Mouse (Mus musculus) forebrain, embryonic 12.5 days (tissue): ENCODE results near the gene Bag3. TPM values are rescaled to one million over a fixed set of nuclear protein-coding genes. Genes with fewer than 3 reads are reported as not detected.

ENCODE experiments used
- ATAC-seq: fragments of 200-750 bp; cut with Nextera tagmentation; 2 replicates; pipeline ENCODE4 v1.8.0; 2017; ENCODE audit warnings: moderate TSS enrichment; ENCODE audit not compliant: low FRiP score
- H3K27ac ChIP-seq: fragments of 300-500 bp; sonication (generic); 2 replicates; pipeline ENCODE4 v1.5.1; 2016; ENCODE audit warnings: mild to moderate bottlenecking
- H3K27me3 ChIP-seq: fragments of 300-500 bp; sonication (generic); 2 replicates; pipeline ENCODE4 v1.6.1; 2016; ENCODE audit warnings: mild to moderate bottlenecking
- H3K36me3 ChIP-seq: fragments of 300-500 bp; sonication (generic); replicated peaks from 2 replicates; pipeline ENCODE4 v1.6.1; 2016; ENCODE audit warnings: mild to moderate bottlenecking
- H3K4me1 ChIP-seq: fragments of 300-500 bp; sonication (generic); 2 replicates; pipeline ENCODE4 v1.6.1; 2016
- H3K4me2 ChIP-seq: fragments of 300-500 bp; sonication (generic); 2 replicates; pipeline ENCODE4 v1.6.1; 2016; ENCODE audit warnings: mild to moderate bottlenecking, moderate library complexity
- H3K4me3 ChIP-seq: fragments of 300-500 bp; sonication (generic); replicated peaks from 2 replicates; pipeline ENCODE4 v1.5.1; 2016; ENCODE audit warnings: mild to moderate bottlenecking
- H3K9ac ChIP-seq: fragments of 300-500 bp; sonication (generic); 2 replicates; pipeline ENCODE4 v1.6.1; 2016; ENCODE audit warnings: mild to moderate bottlenecking
- H3K9me3 ChIP-seq: fragments of 300-500 bp; sonication (generic); 2 replicates; pipeline ENCODE4 v1.6.1; 2016
- WGBS: fragments of 180-500 bp; shearing (Covaris S2); methylation state at CpG from one replicate; pipeline ENCODE4 v1.1.7; 2016; 5-methylcytosine and 5-hydroxymethylcytosine counted together
- polyA plus RNA-seq: library from polyadenylated mRNA; unstranded; fragments of >200 nt; fragmentation: Nextera tagmentation; extraction: Ambion mirVana; gene quantifications from 2 replicates; pipeline ENCODE4 v1.2.1, GENCODE M21; 2016

Bag3 gene
- polyA plus RNA-seq, 1 experiment from 2014 or later = 3.6 TPM

- no peak overlapping the region for H3K9ac ChIP-seq
- peaks cover 24% of the 10 kb centered on the region for H3K4me1 ChIP-seq
- H3K4me3 ChIP-seq = no peak overlapping the region; the same call in 1 of the 2 replicates
- H3K36me3 ChIP-seq = no peaks in the 10 kb centered on the region
- WGBS = 82% methylated on average over 3 of the region's 3 CpGs
- no peak for ATAC-seq
- H3K9me3 ChIP-seq = no peaks in the 10 kb centered on the region
- peak overlapping the region; percentile 83 for H3K4me2 ChIP-seq
- peaks cover 35% of the 10 kb centered on the region for H3K27me3 ChIP-seq
- H3K27ac ChIP-seq = no peak overlapping the region
These were observed 1.2 kb downstream of the Bag3 start for GRCm38 (mm10) chr7:128524641-128525040.

DNA sequence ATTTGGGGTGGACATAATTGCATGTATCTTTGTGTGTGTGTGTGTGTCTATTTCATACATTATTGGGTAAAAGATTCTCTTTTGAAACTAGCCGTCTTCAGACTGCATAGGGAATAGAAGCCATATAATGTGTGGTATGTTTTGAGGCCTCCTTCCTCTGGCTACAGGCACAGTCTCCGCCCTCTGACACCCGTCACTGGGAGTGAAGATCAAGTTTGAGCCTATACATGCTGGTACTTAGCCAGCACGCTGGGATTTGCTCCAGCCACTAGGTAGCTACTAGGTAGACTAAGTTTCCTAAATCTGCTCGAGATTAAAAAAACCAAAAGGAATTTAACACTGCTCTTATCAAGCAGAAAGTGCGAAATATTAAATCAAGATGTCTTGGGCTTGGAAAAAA, 3.2 kb downstream of the Bag3 start:
- H3K36me3 ChIP-seq = no peaks in the 10 kb centered on the region
- H3K9ac ChIP-seq = no peak overlapping the region
- no peak for ATAC-seq
- no peaks in the 10 kb centered on the region for H3K9me3 ChIP-seq
- H3K27ac ChIP-seq = no peak overlapping the region
- peaks cover 32% of the 10 kb centered on the region for H3K27me3 ChIP-seq
- WGBS = 77% methylated on average over 6 of the region's 6 CpGs
- H3K4me1 ChIP-seq = peaks cover 43% of the 10 kb centered on the region
- no peak overlapping the region for H3K4me2 ChIP-seq
- H3K4me3 ChIP-seq = no peak overlapping the region

DNA sequence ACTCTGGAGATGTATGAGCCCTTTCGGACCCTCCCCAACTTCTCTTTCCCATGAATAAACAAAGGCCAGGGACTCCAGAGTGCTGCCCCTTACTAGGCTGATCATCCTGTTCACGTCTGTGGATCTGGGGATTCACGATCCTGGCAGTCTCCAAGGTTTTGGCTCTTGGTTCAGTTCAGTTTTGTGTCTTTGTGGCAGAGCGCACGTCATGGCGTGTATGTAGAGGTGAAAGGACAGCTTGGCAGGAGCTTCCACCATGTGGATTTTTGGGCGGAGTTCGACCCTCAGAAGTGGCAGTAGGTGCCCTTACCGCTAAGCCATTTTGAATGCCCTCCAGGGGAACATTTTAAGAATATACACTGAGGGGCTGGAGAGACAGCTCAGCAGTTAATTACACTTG, 5.2 kb downstream of the Bag3 start:
- Histone ChIP-seq H3K4me2 (no peak overlapping the region), H3K27ac (0 out of 2 replicates have a peak overlapping the region, but pooled peaks have one; percentile 8), H3K27me3 (peaks cover 21% of the 10 kb centered on the region), H3K36me3 (no peaks in the 10 kb centered on the region), H3K9ac (no peak overlapping the region), H3K4me1 (peaks cover 56% of the 10 kb centered on the region), H3K4me3 (no peak overlapping the region), H3K9me3 (no peaks in the 10 kb centered on the region)
- WGBS = 82% methylated on average over 9 of the region's 9 CpGs
- ATAC-seq = no peak

- Histone ChIP-seq H3K27ac (peak overlapping the region; percentile 69; the same call in 1 of the 2 replicates), H3K4me2 (no peak overlapping the region), H3K36me3 (no peaks in the 10 kb centered on the region), H3K27me3 (peaks cover 16% of the 10 kb centered on the region; the same call in 1 of the 2 replicates), H3K4me1 (peaks cover 51% of the 10 kb centered on the region), H3K9ac (no peak overlapping the region), H3K4me3 (no peak overlapping the region), H3K9me3 (no peaks in the 10 kb centered on the region)
- 52% methylated on average over 6 of the region's 6 CpGs for WGBS
- ATAC-seq = no peak
These were observed 5.7 kb downstream of the Bag3 start for GRCm38 (mm10) chr7:128529126-128529525.

DNA sequence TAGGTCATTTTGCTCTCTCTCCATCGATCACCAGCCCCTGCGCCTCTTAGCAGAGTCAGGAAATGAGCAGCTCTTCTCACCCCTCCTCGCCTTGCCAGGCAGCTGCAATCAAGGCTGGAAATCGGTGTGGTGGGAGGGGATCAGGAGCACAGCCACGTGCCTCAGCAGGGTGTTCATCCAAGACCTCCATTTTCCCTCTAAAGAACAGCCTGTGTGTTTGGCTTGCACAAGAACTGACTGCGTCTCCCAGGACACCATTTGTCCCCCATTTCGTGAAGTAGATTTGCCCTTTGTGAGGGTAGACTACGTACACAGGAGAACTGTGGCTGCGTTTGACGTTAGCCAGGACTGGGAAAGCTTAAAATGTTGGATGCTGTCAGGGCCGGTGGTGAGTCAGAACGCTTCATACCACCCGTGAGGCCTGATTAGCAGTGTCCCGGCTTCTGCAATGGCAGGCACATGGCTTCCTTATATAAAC, 6.2 kb downstream of the Bag3 start:
- Histone ChIP-seq H3K36me3 (no peaks in the 10 kb centered on the region), H3K4me3 (no peak overlapping the region), H3K4me2 (no peak overlapping the region), H3K27me3 (peaks cover 14% of the 10 kb centered on the region; the same call in 1 of the 2 replicates), H3K4me1 (peaks cover 52% of the 10 kb centered on the region), H3K9ac (no peak overlapping the region), H3K9me3 (no peaks in the 10 kb centered on the region), H3K27ac (peak overlapping the region; percentile 69)
- WGBS = 37% methylated on average over 14 of the region's 14 CpGs
- ATAC-seq = peak; percentile 61; the same call in 1 of the 2 replicates

DNA sequence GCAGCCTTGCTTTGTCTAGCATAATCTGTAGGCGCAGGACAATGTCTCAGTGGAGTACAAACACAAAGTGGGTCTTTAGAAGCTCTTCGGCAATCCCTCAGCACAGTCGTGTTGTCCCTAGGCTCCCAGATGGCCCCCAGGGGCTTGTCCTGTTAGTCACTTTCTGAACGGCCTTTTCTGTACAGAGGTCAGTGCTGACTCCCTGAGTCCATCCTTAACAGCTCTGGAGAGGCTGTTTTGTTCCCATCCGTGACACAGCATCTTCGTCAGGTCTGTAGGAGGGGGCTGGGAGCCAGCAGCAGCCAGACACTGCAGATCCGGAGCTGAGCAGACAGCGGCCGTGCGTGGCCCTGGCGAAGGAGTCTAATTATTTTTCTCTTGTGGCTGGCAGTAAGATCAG, 7.6 kb downstream of the Bag3 start:
- no peak overlapping the region for H3K4me3 ChIP-seq
- peak; percentile 54; the same call in 1 of the 2 replicates for ATAC-seq
- peaks cover 66% of the 10 kb centered on the region for H3K4me1 ChIP-seq
- 13% methylated on average over 11 of the region's 11 CpGs for WGBS
- H3K36me3 ChIP-seq = no peaks in the 10 kb centered on the region
- H3K9me3 ChIP-seq = no peaks in the 10 kb centered on the region
- H3K27ac ChIP-seq = peak overlapping the region; percentile 69; the same call in 1 of the 2 replicates
- peak overlapping the region; percentile 40; the same call in 1 of the 2 replicates for H3K9ac ChIP-seq
- H3K4me2 ChIP-seq = peak overlapping the region; percentile 36
- peaks cover 14% of the 10 kb centered on the region; the same call in 1 of the 2 replicates for H3K27me3 ChIP-seq

DNA sequence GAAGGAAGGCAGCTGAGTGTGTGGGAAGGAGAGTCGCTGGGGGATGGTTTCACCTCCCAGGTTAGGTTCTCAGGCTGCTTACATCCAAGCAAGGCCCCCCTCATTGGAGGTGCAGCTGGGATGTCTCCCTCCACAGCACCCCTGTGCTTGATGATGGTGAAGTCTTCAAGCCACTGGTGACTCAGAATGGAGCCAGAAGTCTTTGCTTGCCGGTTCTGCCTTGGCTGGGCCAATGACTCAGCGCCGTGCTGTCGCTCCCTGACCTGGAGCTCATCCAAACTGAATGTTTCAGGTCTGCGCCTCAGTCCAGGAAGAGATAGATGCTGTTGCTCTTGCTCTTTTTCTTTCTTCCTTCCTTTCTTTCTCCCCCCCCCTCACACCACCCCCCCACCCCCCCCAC, 8.5 kb downstream of the Bag3 start:
- H3K9me3 ChIP-seq = no peaks in the 10 kb centered on the region
- no peak overlapping the region for H3K27ac ChIP-seq
- H3K27me3 ChIP-seq = peaks cover 14% of the 10 kb centered on the region; the same call in 1 of the 2 replicates
- H3K36me3 ChIP-seq = no peaks in the 10 kb centered on the region
- H3K4me2 ChIP-seq = no peak overlapping the region
- 87% methylated on average over 6 of the region's 6 CpGs for WGBS
- no peak overlapping the region for H3K4me3 ChIP-seq
- peaks cover 74% of the 10 kb centered on the region for H3K4me1 ChIP-seq
- H3K9ac ChIP-seq = no peak overlapping the region
- no peak for ATAC-seq

DNA sequence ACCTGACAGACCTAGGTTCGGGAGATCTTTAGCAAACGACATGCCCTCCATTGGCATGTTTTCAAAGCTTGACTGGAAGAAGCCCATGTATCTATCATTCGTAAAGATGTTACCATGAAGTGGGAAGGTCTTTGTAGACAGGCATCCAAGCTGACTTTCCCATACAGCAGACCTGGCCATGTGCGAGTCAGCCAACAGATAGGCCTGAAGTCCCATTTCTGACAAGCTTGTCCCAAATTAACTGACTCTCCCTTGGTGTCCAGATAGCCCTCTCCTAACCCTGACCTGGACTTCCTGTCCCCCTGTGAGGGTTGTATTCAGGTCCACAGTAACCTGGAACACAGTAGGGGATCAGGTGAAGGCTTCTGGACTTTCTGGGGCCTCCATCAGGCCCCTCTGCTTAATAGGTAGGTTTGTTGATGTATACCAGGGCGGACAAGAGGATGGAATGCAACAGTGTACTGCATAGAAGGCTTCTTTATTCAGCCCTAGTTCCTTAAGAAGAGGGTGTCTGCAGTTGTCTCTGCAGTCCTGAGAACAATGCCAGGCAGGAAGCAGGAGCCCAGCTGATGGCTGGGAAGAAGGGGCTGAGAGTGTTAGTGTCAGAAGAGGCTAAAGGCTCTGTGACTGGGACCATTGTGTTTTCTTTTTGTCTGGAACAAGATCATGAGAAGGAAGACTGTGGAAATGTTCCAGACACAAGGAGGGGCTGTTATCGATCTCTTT, 9.2 kb downstream of the Bag3 start:
- Histone ChIP-seq H3K36me3 (no peaks in the 10 kb centered on the region), H3K4me3 (no peak overlapping the region), H3K9ac (no peak overlapping the region), H3K27ac (no peak overlapping the region), H3K4me1 (peaks cover 74% of the 10 kb centered on the region), H3K4me2 (no peak overlapping the region), H3K9me3 (no peaks in the 10 kb centered on the region), H3K27me3 (peaks cover 14% of the 10 kb centered on the region; the same call in 1 of the 2 replicates)
- 79% methylated on average over 6 of the region's 6 CpGs for WGBS
- no peak for ATAC-seq

DNA sequence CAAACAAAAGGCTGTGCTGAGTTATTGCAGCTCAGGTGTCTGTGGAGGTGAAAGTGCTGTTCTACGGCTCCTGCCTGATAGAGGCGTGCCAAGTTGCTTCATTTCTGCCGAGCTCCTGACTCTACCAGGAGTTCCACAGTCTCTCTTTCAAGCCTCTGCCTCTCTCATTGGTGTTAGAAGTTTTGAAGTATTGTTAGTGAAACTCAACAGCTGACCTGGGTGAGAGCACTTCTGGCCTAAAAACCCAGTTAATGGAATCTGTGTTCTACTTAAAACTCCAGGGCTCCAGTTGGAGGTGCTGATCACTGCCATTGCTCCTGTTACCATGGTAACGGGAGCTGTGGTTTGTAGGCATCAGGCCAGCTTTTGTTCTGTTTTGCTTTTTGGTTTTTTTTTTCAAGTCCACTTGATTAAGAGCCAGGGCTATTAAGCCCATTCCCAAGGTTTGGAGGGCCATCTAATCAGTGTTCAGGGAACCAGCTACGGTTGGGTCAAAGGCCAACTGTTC, 11.6 kb downstream of the Bag3 start:
- 21% methylated on average over 5 of the region's 5 CpGs for WGBS
- Histone ChIP-seq H3K4me2 (no peak overlapping the region), H3K4me1 (peaks cover 64% of the 10 kb centered on the region), H3K36me3 (no peaks in the 10 kb centered on the region), H3K4me3 (no peak overlapping the region), H3K9me3 (no peaks in the 10 kb centered on the region), H3K9ac (no peak overlapping the region), H3K27ac (peak overlapping the region; percentile 47; the same call in 1 of the 2 replicates), H3K27me3 (peaks cover 7% of the 10 kb centered on the region; the same call in 1 of the 2 replicates)
- ATAC-seq = no peak

DNA sequence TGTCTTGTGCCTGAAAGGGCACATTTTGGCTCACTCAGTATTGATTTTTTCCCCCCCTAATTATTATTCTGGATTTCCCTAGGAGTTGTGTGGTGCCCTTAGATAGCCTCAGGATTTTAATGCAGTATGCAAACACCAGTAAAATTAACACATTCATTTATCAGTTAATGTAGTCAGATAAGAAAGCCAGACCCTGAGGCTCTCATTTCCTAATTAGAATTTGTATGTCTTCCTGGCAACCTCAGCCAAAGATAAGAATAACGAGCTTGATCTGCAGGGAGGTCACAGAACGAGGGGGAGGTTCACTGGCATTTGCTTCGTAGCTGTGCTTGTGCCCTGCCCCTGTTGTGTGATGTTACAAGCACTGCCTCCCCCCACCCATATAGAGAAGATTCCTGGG, 12.7 kb downstream of the Bag3 start:
- ATAC-seq = no peak
- H3K9me3 ChIP-seq = no peaks in the 10 kb centered on the region
- no peak overlapping the region for H3K27ac ChIP-seq
- WGBS = 18% methylated on average over 3 of the region's 3 CpGs
- H3K4me1 ChIP-seq = peaks cover 53% of the 10 kb centered on the region
- H3K4me2 ChIP-seq = no peak overlapping the region
- no peak overlapping the region for H3K4me3 ChIP-seq
- H3K36me3 ChIP-seq = no peaks in the 10 kb centered on the region
- H3K9ac ChIP-seq = no peak overlapping the region
- peaks cover 7% of the 10 kb centered on the region; the same call in 1 of the 2 replicates for H3K27me3 ChIP-seq

- ATAC-seq = no peak
- Histone ChIP-seq H3K9ac (no peak overlapping the region), H3K36me3 (no peaks in the 10 kb centered on the region; the same call in 1 of the 2 replicates), H3K4me1 (peaks cover 40% of the 10 kb centered on the region), H3K27ac (no peak overlapping the region), H3K9me3 (no peaks in the 10 kb centered on the region), H3K4me3 (no peak overlapping the region), H3K27me3 (peaks cover 2% of the 10 kb centered on the region; the same call in 1 of the 2 replicates), H3K4me2 (no peak overlapping the region)
- 91% methylated on average over 4 of the region's 4 CpGs for WGBS
These were observed 14.3 kb downstream of the Bag3 start for GRCm38 (mm10) chr7:128537676-128538075.

- peaks cover 35% of the 10 kb centered on the region for H3K4me1 ChIP-seq
- ATAC-seq = no peak
These were observed 14.8 kb downstream of the Bag3 start for GRCm38 (mm10) chr7:128538196-128538595.

More at GRCm38 (mm10) chr7:128538196-128538595, 14.8 kb downstream of the Bag3 start:
- no peak overlapping the region for H3K27ac ChIP-seq
- no peak overlapping the region for H3K9ac ChIP-seq
- 69% methylated on average over 4 of the region's 4 CpGs for WGBS
- no peak overlapping the region for H3K4me2 ChIP-seq
- no peak overlapping the region for H3K4me3 ChIP-seq
- no peaks in the 10 kb centered on the region for H3K27me3 ChIP-seq
- H3K9me3 ChIP-seq = no peaks in the 10 kb centered on the region
- no peaks in the 10 kb centered on the region; the same call in 1 of the 2 replicates for H3K36me3 ChIP-seq
